Mouse (Mus musculus) 416B (cell line): ENCODE data around the gene Naaladl2.

Experiments used
- DNase-seq: peaks from one replicate; pipeline ENCODE4 v3.0.0; 2011; ENCODE audit warnings: low read depth

The Naaladl2 gene

DNA sequence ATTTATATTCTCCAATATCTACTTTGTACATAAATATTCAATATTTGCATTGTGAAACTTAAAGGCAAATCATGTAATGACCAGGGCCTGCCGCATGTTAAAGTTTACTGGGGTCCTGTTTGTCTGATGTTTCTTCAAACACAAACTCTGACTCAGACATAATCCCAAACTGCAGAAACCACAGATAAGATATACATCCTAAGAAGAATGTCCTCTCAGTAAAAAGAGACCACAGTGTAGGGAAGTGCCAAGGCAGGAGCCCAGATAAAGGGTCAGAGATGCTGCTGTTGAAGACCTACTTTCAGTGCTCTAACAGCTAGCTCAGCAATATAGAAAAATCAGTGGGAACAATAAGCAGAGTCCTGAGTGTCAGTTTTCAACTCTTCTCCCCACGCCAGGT, 201.9 kb downstream of the Naaladl2 start:
- DNase-seq: no peak

DNA sequence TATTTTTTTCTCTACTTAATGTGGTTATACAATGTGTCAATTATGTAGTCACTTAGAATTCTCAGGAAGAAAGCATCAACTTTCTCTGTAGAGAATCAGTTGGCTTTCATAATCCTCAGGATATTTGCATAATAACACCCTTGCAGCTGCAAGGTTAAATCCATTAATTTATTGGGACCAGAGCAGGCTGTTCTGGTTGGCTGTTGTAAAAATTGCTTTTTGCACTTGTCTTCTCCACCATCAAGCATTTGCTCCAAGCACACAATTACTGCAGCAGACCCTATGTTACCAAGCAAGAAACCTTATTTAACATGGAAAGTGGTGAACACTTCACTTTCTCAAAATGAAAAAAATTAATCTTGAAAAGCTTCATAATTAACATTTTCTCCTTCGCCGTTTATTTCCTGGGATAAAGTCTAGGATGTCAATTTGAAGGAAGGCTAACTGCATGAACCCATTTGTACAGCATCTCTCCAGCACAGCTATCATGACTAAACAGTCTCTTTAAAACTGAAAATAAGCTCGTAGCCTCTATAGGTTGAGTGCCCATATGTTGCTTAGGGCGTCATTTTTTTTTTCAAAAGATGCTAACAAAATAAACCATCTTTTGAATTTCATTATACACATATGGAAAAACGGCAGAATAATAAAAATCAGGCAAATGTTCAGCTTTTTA, 205.4 kb downstream of the Naaladl2 start:
- no peak for DNase-seq

DNA sequence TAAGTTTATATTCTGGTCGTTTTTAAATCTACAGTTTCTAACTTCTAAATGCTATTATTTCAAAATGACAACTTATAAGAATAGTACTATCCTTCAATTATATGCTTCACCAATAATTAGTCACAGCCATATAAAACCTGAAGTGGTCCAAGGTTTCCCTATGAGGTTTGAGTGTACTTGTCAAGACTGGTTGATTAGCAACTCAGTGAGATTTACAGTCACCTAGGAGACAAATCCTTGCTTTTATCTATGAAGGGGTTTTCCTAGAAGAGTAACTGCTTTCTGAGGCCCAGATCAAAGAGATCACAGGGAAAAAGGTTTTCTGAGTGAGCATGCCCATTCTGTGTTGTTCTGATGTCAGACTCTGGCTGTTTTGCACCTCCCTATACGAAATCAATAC, 222.2 kb downstream of the Naaladl2 start:
- DNase-seq: no peak

DNA sequence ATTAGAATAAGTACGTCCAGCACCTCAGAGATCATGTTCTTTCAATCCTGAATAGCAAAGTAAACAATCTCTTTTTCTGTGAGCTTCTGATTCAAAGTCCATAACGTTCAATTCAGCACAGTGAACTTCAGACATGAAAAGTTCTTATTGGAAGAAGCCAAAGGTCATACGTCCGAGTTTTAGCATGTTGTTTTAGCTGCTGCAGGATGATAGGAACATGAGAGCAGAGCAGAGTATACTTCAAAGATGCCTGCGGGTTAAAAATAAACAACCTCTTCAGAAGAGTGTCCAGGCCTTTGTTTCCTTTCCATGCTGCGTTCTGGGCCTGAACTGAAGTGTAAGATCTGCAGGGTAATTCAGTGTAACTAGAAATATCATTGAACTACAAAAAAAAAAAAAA, 222.7 kb downstream of the Naaladl2 start:
- DNase-seq: no peak

DNA sequence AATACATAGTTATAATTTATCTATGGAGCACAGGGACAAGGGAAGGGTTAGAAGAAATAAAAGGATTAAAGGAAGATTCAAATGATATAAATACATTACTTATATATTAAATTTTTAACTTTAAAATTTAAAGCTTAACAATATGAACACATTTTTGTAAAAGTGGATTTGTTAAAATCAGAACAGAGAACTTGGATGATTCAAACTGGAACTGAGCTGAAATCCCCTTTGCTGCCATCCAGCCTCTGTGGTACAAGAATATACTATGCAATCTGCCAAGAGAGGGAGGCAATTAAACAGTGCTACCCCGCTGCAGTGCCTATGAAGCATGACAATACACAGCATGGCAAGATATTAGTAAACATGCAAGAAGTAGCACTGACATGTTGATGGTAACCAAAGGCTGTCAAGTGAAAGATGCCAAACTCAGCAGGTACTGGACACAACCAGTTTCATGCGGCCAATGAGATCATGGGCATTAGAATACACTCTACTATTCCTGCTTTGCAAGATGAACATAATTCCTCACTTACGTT, 238.6 kb downstream of the Naaladl2 start:
- DNase-seq: no peak

DNA sequence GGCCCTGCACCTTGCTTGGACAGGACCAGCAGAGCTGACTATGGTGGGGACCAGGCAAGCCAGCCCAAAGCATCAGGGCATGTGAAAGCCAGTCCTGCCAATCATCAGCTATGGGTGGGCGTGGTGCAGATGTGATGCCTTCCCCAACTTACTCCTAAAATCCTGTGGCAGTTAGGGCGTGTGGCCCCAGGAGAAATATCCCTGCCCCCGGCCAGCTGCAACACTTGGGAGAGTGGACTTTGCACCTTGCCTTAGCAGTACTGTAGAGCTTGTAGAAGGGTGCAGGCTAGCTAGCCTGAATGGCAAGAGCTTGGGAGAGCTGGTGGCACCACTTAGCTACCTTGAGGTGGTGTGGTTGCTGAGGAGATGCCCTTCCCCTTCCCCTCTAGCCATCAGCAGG, 255.3 kb downstream of the Naaladl2 start:
- DNase-seq: no peak

DNA sequence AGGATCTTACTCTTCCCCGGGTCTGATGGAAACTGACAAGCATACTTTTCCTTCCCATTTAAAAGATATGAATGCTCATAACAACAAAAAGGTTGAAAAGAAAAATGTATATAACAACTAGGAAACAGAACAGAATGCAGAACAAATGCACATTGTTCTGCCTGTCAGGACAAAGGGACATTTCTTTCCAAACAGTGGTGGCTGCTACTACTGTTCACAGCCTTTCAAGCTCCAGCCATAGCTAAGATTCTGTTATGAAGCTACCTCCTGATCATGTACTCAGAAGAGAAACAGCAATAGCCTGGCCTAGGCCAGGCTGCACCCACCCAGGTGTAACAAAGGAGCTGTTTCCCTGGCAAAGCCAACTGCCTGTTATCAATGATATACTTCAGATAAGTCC, 271.8 kb downstream of the Naaladl2 start:
- DNase-seq: no peak

GRCm38 (mm10) chr3:24852936-24853335, 291.1 kb downstream of the Naaladl2 start:
- DNase-seq: peak; percentile 43

DNA sequence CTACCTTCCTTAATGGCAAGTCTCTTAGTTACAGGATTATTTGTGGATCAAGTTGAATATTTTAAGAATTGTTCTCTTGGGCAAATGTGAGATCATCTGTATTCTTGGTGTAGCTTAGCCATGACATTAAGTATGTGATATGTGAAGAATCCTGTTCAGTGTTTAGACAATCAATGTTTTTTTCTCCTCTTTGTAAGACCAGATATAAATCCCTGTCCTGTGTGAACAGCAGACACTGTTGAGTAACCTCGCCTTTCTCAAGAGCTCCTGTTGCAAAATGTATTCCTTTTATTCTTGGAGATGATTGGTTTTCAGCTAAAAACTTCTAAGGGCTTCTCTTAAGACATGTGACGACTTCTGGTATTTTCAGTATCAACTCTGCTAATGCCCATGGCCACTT, 347.3 kb downstream of the Naaladl2 start:
- DNase-seq: no peak

DNA sequence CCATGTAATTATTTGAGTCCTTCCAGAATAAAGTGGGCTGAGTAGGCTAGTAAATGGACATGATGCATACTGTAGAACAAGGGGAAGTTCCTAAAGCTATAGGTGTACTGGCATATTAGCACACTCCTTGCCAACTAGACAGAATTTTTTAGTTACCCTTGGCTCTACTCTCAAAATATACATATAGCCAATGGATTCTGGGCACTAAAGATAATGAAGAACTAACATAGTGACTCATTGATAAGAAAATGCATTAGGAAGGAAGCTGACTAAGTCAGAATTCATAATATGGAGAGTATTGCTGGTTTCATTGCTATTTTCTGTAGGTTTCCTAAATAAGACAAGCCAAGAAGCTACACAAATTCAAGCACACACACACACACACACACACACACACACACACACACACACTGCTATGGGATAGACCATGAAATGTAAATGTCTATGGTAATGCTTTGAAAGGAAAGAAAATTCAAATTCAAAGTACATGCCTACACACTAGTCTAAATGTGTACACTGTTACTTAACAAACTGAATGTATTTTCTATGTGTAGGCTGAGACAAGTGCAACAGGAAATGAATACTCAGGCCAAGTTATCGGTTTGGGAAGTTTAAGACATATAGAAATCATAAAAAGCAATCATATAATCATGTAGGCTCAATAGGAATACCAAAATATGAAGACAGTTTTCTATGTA, 356.5 kb downstream of the Naaladl2 start:
- no peak for DNase-seq

DNA sequence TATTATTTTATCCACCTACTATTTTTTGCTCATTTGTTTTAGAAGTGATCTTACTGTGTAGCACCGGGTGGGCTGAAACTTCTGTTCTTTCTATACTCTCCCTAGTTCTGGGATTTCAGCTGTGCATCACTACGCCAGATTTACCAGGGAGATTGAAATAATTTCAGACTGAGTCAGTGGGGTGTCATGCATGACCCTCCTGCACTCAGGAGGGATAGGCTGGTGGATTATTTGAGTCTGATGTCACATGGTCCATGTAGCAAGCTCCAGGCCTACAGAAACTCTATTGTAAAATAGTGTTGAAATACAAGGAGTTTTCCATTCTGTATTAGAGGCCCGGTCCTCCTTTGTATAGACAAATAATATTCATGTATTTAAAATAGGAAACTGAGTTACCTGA, 360.0 kb downstream of the Naaladl2 start:
- no peak for DNase-seq

GRCm38 (mm10) chr3:24783462-24783829, 360.6 kb downstream of the Naaladl2 start:
- DNase-seq: no peak

DNA sequence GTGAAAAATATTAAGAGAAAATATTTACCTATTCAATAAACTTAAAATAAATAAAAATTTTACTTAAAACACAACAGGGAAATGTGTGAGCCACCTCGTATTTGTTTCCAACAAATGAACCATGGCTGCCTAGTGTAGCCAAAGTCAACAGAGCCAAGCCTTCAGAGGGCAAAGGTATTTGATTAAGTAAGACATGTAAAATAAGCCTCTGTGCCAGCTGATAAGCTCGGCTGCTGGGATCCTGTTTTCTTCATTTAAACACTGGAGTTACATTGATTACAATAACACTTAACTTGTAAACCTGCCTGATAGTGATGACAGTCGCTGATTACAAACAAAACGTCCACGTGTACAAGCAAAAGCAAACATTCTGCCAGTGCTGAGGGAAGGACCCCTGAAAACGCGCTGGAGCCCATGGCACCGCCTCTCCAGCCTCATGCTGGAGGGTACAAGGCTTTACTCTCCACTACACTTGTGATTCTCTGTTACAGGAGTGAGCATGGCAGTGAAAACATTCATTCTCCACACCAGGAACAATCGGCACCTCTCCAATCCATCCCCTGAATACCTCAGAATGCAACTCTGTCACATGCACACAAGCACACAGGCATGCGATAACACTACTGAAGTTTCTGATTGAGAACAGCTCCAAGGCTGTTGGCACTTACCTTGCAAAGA, 361.1 kb downstream of the Naaladl2 start:
- DNase-seq: no peak

DNA sequence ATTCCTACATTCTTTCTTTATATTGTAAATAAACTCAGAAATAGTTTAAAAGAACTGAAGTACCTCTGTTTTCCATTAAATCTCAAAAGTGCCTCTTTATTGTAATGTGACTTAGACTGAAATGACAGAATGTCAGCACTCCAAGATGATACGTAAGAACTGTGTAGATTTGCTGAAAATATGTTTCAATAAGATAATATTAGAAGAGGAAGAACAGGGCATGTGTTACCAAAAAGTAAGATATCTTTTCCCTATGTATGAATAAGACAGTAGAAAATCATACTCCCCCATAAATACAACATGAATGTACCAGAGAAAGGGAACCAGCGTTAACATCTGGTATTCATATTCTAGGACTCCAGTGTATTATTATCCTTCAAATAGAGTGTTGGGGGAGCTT, 362.4 kb downstream of the Naaladl2 start:
- DNase-seq: no peak

GRCm38 (mm10) chr3:24778416-24778815, 365.6 kb downstream of the Naaladl2 start:
- DNase-seq: no peak

DNA sequence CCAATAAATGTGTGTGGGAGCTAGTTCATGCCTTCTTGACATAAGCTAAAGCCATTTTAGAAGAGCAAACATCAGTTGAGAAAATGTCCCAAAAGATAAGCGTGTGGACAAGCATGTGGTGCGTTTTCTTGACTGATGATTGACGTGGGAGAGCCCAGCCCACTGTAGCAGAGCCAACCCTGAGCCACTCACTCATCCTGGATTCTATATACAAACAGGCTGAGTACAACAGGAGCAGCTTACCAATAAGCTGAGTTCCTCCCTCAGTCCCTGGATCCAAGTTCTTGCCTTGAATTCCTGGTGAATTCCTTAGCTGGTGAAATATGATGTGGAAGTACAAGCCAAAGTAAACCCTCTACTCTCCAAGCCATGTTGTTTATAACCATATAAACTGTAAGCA, 395.0 kb downstream of the Naaladl2 start:
- DNase-seq: no peak

- DNase-seq: no peak
Measured at GRCm38 (mm10) chr3:24747182-24747856, 396.7 kb downstream of the Naaladl2 start.

GRCm38 (mm10) chr3:24743946-24744345, 400.1 kb downstream of the Naaladl2 start:
- no peak for DNase-seq

DNA sequence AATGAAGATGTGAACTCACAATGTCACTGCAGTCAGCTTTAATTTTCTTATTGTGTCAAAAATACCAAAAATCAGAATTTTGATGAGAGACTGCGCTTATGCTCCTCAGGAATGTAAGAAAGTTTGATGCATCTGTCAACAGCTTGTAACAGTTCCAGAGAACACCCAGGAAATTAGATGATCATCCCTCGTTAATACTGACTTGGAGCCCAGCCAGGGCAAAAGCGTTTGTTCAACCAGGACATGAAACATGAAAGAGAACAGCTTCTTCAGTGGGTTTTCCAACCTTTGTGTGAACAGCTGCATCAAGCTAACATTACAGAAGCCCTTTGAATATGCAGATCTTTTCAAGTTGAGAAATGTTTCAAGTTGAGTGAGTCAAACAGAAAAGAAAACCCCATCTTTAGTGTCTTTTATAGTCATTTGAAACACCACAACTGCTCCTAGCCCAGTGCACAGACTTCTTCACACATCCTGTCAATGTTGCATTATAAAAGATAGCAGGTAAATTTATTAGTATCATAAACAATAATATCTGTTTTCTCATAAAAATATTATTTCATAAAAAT, 424.8 kb downstream of the Naaladl2 start:
- no peak for DNase-seq

GRCm38 (mm10) chr3:24714770-24715169, 429.3 kb downstream of the Naaladl2 start:
- DNase-seq: no peak

GRCm38 (mm10) chr3:24705778-24706423, 438.2 kb downstream of the Naaladl2 start:
- no peak for DNase-seq
